Mouse (Mus musculus) thymus, postnatal 4 days (tissue): ENCODE measurements around the gene Sema4d.
"Not testable (repeated sequence)": the region's sequence is repeated elsewhere in the genome, so short reads cannot be mapped to it uniquely, and the experiment has no call there.

ENCODE experiments used
- DNase-seq: peaks from one replicate; pipeline ENCODE4 v3.0.0; 2021

Gene Sema4d

DNA sequence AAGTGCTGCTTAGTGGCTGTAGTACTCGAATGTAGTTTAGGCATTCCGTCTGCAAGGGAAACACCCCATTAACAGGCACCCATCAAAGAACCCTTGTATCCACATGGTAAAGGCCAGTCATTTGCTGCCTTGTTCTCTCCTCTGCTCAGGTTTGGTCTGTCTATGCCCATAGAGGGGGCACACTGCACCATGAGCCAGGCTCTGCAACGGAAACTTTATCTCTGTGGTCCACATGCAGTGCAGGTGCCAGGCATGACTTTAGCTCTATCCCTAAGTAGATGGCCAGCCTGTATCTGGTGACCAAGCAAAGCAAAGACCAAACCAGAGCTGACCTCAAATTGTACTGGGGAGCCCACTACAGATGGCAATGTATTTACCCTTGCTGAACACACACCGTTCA, 73.0 kb downstream of the Sema4d start:
- no peak for DNase-seq

DNA sequence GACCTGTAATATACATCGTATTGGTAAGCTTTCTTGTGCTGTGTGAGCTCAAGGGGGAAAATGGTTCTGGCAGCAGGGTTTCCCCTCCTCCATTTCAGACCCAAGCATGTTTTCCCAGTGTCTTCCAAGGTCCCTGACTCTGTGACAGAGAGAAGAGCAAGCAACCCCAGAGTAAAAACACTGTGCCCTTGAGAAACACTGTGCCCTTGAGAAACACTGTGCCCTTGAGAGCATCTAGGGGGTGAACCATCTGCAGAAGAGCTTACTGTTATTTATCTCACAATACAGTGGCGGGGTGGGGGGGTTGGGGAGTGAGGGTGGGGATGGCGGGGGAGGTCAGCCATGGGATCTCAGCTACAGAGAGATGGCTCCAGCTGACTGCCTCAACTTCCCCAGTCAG, 74.3 kb downstream of the Sema4d start:
- no peak for DNase-seq

DNA sequence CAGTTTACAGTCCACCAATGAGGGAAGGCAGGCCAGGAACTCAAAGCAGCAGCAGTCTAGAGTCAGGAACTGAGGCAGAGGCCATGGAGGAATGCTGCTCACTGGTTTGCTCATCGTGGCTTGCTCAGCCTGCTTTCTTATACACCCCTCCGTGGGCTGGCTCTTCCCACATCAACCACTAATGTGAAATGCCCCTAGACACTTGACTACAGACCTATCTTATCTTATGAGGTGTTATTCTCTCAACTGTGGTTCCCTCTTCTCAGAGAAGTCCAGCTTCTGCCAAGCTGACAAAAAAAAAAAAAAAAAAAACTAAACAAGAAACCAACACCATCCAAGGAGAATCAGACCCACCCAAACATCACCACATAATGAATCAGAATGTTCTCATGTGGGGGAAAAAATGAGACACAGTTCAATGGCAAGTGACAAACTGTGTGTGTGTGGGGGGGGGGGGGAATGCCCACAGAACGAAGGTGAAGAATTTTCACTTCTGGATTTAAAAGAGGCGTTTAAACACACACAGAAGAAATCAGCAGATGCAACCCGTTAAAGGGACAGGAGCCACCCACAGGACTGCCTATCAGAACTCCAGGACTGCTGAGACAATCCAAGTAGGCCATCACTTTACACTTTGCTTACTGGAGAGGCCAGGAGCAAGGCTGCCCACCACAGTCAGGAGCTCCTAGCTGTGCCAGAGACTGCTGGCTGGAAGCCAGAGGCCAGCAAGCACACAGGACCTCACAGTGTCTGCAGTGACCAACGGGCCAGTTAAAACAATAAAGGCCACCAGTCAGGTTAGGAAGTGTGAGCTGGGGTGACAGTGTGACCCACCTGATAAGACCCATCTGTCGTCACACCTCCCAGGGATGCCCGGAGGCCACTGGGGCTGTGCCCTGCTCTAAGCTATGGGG, 76.9 kb downstream of the Sema4d start:
- DNase-seq, result no peak

DNA sequence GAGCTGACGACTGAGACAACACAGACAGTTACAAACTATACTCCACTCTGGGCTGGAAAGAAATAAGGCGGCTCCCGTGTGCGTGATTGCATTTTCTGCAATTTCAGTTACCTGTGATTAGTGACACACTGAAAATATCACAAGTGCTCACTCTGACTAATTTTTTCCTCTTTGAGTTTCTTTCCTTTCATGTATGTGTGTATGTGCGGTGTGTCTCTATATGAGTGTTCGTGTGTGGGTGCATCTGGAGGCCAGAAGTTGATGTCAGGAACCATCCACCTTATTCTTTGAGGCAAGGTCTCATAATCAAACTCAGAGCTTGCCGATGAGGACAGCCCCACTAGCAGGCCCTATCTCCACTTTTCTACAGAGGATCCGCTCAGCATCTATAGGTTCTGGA, 81.5 kb downstream of the Sema4d start:
- DNase-seq, result no peak

DNA sequence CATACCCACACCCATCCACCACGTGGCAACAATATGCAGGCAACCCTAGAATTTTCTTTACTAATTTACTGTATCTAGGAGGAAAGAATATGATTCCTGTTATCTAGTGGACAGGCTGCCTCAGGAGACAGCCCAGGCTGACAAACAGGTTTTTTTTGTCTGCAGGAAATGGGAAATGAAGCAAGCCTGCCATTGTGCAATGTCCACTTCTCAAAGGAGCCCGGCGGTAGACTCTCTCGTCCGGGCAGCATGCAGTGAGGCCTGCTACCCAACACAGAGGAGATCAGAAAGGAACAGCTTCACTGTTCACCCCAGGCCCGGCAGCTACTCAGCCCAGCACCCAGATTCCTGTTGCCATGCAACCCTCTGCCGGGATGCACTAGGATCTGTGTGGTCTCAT, 82.8 kb downstream of the Sema4d start:
- DNase-seq, result no peak

DNA sequence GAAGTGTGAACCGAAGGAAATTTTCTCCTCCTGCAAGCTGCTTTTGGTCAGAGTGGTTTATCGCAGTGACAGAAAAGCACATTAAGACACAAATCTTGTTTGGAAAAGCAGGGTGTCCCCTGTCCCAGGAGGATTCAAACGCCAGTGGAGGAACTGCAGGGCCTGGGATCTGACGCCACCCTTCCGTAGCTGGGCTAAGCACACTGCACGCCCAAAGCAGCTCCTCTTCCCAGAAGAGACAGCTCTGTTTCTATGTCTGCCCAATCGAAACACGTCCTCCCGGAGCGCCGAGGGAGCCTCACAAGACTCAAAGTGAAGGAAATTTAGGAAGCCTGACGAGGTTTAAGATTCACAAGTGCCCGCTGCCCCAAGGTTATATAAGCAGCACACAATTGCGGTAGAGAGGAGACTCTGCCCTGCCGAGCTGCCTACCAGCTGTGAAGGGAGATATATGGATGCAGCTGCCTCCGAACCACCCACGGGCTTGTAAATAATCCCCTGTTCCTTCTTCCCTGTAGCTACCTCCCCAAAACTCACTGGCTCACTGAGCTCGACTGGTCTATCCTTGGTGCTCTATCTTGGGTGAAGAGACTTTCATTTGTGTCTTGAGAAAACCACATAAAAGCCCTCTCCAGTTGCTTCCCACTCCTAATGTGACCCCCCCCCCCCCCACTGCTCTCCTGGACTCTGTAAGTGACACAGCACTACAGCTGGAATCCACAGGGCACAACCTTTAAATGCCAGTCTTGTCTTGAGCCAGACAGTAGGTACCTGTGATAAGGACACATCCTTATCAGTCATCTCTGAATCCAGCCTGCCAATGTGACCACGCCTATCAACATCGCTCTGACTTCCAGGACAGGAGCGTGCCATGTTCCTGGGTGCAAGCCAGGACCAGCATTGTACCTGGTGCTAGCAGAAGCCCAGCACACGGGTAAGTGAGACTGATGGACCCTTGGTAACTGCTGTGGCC, 87.4 kb downstream of the Sema4d start:
- no peak for DNase-seq

GRCm38 (mm10) chr13:51703893-51704292, 89.7 kb downstream of the Sema4d start:
- DNase-seq, result no peak

- DNase-seq, result no peak
Measured at GRCm38 (mm10) chr13:51698318-51698717, 95.2 kb downstream of the Sema4d start.

GRCm38 (mm10) chr13:51697897-51698296, 95.7 kb downstream of the Sema4d start:
- DNase-seq, result no peak

- DNase-seq, result no peak
Measured at GRCm38 (mm10) chr13:51697455-51697854, 96.1 kb downstream of the Sema4d start.

GRCm38 (mm10) chr13:51696481-51696880, 97.1 kb downstream of the Sema4d start:
- DNase-seq, result no peak

DNA sequence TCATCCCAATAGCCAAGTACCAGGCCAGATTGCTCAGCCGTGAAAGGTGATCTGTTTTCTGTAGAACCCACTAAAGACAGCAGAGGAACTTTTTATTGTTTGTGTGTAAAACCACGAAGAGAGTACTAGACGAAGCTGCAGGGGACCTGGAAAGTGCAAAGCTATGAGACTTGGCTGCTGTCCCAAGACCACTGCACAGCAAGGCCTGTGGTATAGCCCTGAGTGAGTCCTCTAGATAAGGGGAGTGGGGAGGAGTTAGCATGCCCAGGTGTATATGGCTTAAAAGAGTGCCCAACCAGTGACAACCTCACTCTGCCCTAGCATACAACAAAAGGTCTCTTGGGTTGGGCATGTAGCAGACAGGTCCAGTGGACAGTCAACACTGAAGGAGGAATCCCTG, 104.9 kb downstream of the Sema4d start:
- no peak for DNase-seq

DNA sequence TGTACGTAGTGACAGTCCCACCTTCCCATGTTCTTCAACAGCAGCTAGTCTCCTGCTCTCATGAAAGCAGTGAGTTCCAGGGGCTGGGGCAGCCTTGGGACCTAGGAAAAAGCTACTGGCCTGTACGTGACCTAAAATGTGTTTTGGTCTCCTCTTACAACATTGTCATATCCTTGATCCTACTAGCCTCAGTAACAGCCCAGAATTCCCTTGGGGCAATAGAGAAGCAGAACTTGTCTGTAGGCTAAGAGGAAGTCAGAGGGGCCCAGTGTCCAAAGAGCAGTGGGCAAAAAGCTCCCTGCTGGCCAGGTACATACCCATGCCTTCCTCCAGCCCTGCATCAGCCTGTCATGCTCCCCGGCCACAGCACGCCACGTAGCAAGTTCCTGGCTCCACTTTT, 106.6 kb downstream of the Sema4d start:
- DNase-seq, result no peak

GRCm38 (mm10) chr13:51685290-51685966, 108.1 kb downstream of the Sema4d start:
- DNase-seq, result no peak

- DNase-seq, result no peak
Measured at GRCm38 (mm10) chr13:51681634-51682033, 111.9 kb downstream of the Sema4d start.

DNA sequence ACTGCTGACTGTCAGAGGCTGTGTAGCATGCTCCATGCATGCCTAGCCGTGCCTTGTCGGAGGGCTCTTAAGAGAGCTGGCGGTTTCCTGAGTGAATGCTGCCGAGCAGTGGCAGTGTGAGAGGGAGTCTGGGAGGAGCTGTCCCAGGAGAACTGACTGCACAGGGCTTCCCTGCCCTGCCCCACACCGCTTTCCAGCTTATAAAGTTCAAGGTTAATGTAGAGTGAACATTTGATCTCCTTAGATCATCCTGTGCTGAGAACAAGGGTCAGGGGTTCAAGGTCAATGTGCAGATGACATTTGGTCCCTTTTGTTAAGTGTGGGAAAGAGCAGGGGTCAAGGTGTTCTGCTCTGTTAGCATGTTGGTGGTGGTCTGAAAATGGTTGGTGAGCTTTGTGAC, 112.5 kb downstream of the Sema4d start:
- no peak for DNase-seq

DNA sequence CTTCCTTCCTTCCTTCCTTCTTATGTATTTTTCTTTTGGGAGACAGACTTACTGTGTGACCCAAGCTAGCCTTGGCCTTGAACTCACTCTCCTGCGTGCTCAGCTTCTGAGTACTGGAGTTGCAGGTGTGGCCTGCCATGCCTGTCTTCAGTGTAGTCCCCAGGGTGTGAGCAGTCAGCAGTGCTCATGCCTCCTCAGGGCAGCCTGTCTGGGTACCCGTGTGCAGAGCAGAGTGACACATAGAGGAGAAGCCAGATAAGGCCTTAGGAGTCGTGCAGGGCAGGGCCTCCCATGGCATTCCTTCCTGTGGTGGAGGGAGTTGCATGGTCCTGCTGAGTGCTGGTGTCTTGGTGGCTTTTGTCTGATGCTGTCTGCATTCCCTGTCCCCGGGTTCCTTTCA, 114.2 kb downstream of the Sema4d start:
- DNase-seq, result no peak

DNA sequence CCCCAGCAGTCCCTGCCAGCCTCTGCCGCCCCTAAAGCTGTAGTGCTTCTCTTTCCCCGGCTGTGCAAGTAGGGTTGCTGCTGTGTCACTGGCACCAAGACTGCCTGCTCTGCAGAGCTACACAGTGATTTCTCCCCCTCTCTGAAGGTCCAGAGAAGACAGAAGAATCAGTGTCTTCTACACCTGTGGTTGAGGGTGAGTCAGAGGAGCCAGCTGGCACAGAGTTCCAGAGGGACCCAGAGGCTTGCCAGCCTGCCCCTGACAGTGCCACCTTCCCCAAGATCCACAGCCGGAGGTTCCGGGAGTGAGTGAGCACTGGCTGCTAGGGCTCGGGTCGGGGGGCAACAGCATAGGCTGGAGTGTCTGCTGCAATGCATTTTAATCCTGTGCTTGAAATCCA, 114.9 kb downstream of the Sema4d start:
- DNase-seq, result no peak

GRCm38 (mm10) chr13:51677630-51678185, 115.8 kb downstream of the Sema4d start:
- DNase-seq, result no peak

DNA sequence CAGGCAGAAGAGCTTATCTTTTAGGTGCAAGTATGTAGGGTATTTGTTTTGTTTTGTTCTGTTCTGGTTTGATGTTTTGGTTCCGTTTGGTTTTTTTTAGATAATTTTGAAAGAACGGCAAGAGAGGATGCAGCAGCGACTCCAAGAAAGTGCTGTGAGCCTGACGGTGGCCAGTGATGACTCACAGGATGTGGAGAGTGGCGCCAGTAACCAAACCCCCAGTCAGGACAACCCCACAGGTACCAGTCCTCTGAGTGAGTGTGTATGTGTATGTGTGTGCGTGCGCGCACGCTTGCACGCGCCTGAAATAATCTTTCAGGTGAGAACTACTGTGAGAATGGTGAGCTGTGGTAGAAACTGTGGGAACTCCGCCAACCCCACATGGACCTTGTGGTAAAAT, 116.5 kb downstream of the Sema4d start:
- DNase-seq, result no peak

GRCm38 (mm10) chr13:51676641-51677040, 116.9 kb downstream of the Sema4d start:
- no peak for DNase-seq

GRCm38 (mm10) chr13:51668195-51668594, 125.4 kb downstream of the Sema4d start:
- not testable (repeated sequence) for DNase-seq

GRCm38 (mm10) chr13:51663561-51663960, 130.0 kb downstream of the Sema4d start:
- no peak for DNase-seq
